Mouse (Mus musculus) embryo, embryonic 10 days (tissue): ENCODE data around the gene Fas.

ENCODE experiments used
- DNase-seq: peaks from one replicate; pipeline ENCODE4 v3.0.0-alpha.2; 2015; ENCODE audit warnings: low spot score

The Fas gene

GRCm38 (mm10) chr19:34289948-34290789 is at the start of gene Fas:
TSS of gene Fas (plus strand) at chr19:34290666.
- DNase-seq = peak; percentile 69

- peak; percentile 52 for DNase-seq
These were observed 49.1 kb upstream of the Fas start for GRCm38 (mm10) chr19:34241247-34241915.

GRCm38 (mm10) chr19:34242925-34243324 is 47.5 kb upstream of the Fas start:
- no peak for DNase-seq

GRCm38 (mm10) chr19:34244056-34244455 is 46.4 kb upstream of the Fas start:
- peak; percentile 81 for DNase-seq

GRCm38 (mm10) chr19:34248558-34248957 is 41.9 kb upstream of the Fas start:
- DNase-seq = no peak

GRCm38 (mm10) chr19:34250621-34251020 is 39.8 kb upstream of the Fas start:
- no peak for DNase-seq

GRCm38 (mm10) chr19:34251900-34252299 is 38.6 kb upstream of the Fas start:
- no peak for DNase-seq

GRCm38 (mm10) chr19:34252450-34252849 is 38.0 kb upstream of the Fas start:
- peak; percentile 7 for DNase-seq

GRCm38 (mm10) chr19:34254101-34254879 is 36.2 kb upstream of the Fas start:
- no peak for DNase-seq

GRCm38 (mm10) chr19:34254880-34255681 is 35.4 kb upstream of the Fas start, which contains the start of gene Acta2:
TSS of gene Acta2 (minus strand) at chr19:34255590.
- peak; percentile 5 for DNase-seq

GRCm38 (mm10) chr19:34256149-34256548 is 34.3 kb upstream of the Fas start:
- DNase-seq = no peak

- no peak for DNase-seq
These were observed 33.5 kb upstream of the Fas start for GRCm38 (mm10) chr19:34256936-34257335.

GRCm38 (mm10) chr19:34262273-34262974 is 28.0 kb upstream of the Fas start:
- no peak for DNase-seq

- no peak for DNase-seq
These were observed 24.8 kb upstream of the Fas start for GRCm38 (mm10) chr19:34265604-34266193.

GRCm38 (mm10) chr19:34268991-34269390 is 21.5 kb upstream of the Fas start:
- DNase-seq = no peak

GRCm38 (mm10) chr19:34270106-34270726 is 20.2 kb upstream of the Fas start:
- no peak for DNase-seq

GRCm38 (mm10) chr19:34270824-34271464 is 19.5 kb upstream of the Fas start:
- DNase-seq = no peak

GRCm38 (mm10) chr19:34273073-34273472 is 17.4 kb upstream of the Fas start:
- DNase-seq = no peak

GRCm38 (mm10) chr19:34278078-34278477 is 12.4 kb upstream of the Fas start:
- no peak for DNase-seq

- DNase-seq = no peak
These were observed 6.9 kb upstream of the Fas start for GRCm38 (mm10) chr19:34283614-34284013.
